Mouse (Mus musculus): ENCODE measurements around the gene Qsox2.

The Qsox2 gene

GRCm38 (mm10) chr2:26166890-26167289 is 70.4 kb downstream of the Qsox2 start:
- ATAC-seq (ENCODE audit: low TSS enrichment): no peak
